Mouse (Mus musculus): Measurements from ENCODE around the gene Actr3b.
"Not testable (repeated sequence)": the region's sequence is repeated elsewhere in the genome, so short reads cannot be mapped to it uniquely, and the experiment has no call there.

Actr3b gene

GRCm38 (mm10) chr5:25759460-25760409 is at the start of gene Actr3b:
TSS of gene Actr3b (plus strand) at chr5:25759997.
- DNase-seq (ENCODE audit: low spot score in 2 of 2), result peak; percentile 88 to 89

GRCm38 (mm10) chr5:25713001-25713706 is 46.6 kb upstream of the Actr3b start:
- not testable (repeated sequence) for DNase-seq (ENCODE audit: low spot score in 2 of 2)

- no peak for DNase-seq (ENCODE audit: low spot score in 2 of 2)
Measured at GRCm38 (mm10) chr5:25719390-25719789, 40.4 kb upstream of the Actr3b start.

- peak in 1 of 2 experiments; percentile 26 for DNase-seq (ENCODE audit: low spot score in 2 of 2)
Measured at GRCm38 (mm10) chr5:25723016-25723415, 36.8 kb upstream of the Actr3b start.

- no peak for DNase-seq (ENCODE audit: low spot score in 2 of 2)
Measured at GRCm38 (mm10) chr5:25724134-25724675, 35.6 kb upstream of the Actr3b start.

GRCm38 (mm10) chr5:25734318-25734717 is 25.5 kb upstream of the Actr3b start:
- no peak for DNase-seq (ENCODE audit: low spot score in 2 of 2)

GRCm38 (mm10) chr5:25735861-25736260 is 23.9 kb upstream of the Actr3b start:
- DNase-seq (ENCODE audit: low spot score in 2 of 2), result no peak

- DNase-seq (ENCODE audit: low spot score in 2 of 2), result no peak
Measured at GRCm38 (mm10) chr5:25738448-25738847, 21.3 kb upstream of the Actr3b start.

- DNase-seq (ENCODE audit: low spot score in 2 of 2), result not testable (repeated sequence)
Measured at GRCm38 (mm10) chr5:25738902-25739301, 20.9 kb upstream of the Actr3b start.

GRCm38 (mm10) chr5:25747904-25748303 is 11.9 kb upstream of the Actr3b start:
- DNase-seq (ENCODE audit: low spot score in 2 of 2), result no peak

GRCm38 (mm10) chr5:25748613-25749012 is 11.2 kb upstream of the Actr3b start:
- DNase-seq (ENCODE audit: low spot score in 2 of 2), result no peak

- DNase-seq (ENCODE audit: low spot score in 2 of 2), result no peak
Measured at GRCm38 (mm10) chr5:25751552-25751951, 8.2 kb upstream of the Actr3b start.

- DNase-seq (ENCODE audit: low spot score in 2 of 2), result peak; percentile 48 to 54
Measured at GRCm38 (mm10) chr5:25752862-25753261, 6.9 kb upstream of the Actr3b start.

- DNase-seq (ENCODE audit: low spot score in 2 of 2), result no peak
Measured at GRCm38 (mm10) chr5:25753556-25754235, 6.1 kb upstream of the Actr3b start.

GRCm38 (mm10) chr5:25754236-25754766 is 5.5 kb upstream of the Actr3b start:
- DNase-seq (ENCODE audit: low spot score in 2 of 2), result peak; percentile 64 to 65

GRCm38 (mm10) chr5:25760410-25760832 is 624 bp downstream of the Actr3b start:
- no peak for DNase-seq (ENCODE audit: low spot score in 2 of 2)

- DNase-seq (ENCODE audit: low spot score in 2 of 2), result no peak
Measured at GRCm38 (mm10) chr5:25760871-25761270, 1.1 kb downstream of the Actr3b start.

GRCm38 (mm10) chr5:25761850-25762249 is 2.1 kb downstream of the Actr3b start:
- no peak for DNase-seq (ENCODE audit: low spot score in 2 of 2)

GRCm38 (mm10) chr5:25769006-25769405 is 9.2 kb downstream of the Actr3b start:
- DNase-seq (ENCODE audit: low spot score in 2 of 2), result no peak

GRCm38 (mm10) chr5:25769406-25769805 is 9.6 kb downstream of the Actr3b start:
- DNase-seq (ENCODE audit: low spot score in 2 of 2), result no peak

GRCm38 (mm10) chr5:25772456-25772855 is 12.7 kb downstream of the Actr3b start:
- DNase-seq (ENCODE audit: low spot score in 2 of 2), result no peak

Data from heart, adult 9 months (tissue).